Comparison of ENCODE assay signal across 25 mouse cellular contexts in genomic region chr13:98636571-98636970, GRCm38 (mm10). TPM values are rescaled to one million over a fixed set of nuclear protein-coding genes. Genes with fewer than 3 reads are reported as not detected.
DNase-seq lines count a peak whose midpoint lies in the region; ATAC-seq lines count a peak whose summit lies in the region.
"Had no signal": no experiment of that assay in that cellular context is flagged by ENCODE, and none has a peak within 500 bp of the region (broad histone marks: within the 10 kb centered on the region; RNA-seq: fewer than 3 reads in every experiment).

No protein-coding gene starts in this region.

- H3K27me3 ChIP-seq in heart, embryonic 14.5 days (ENCODE audit: control insufficient read depth, insufficient read depth, low read length) = no peaks in the 10 kb centered on the region
- no peaks in the 10 kb centered on the region for H3K27me3 ChIP-seq in kidney, embryonic 14.5 days (ENCODE audit: control insufficient read depth, insufficient read depth, low read length)
- no peaks in the 10 kb centered on the region for H3K27me3 ChIP-seq in embryonic facial prominence, embryonic 12.5 days
- H3K27me3 ChIP-seq: embryonic facial prominence, embryonic 15.5 days; midbrain, embryonic 15.5 days had no signal

- no peak overlapping the region for H3K9ac ChIP-seq in heart, embryonic 14.5 days (ENCODE audit: low read length)
- H3K9ac ChIP-seq in kidney, embryonic 14.5 days (ENCODE audit: low read depth, low read length) = no peak overlapping the region
- H3K9ac ChIP-seq in embryonic facial prominence, embryonic 12.5 days = no peak overlapping the region
- H3K9ac ChIP-seq: embryonic facial prominence, embryonic 15.5 days; limb, embryonic 15.5 days; liver, embryonic 15.5 days; midbrain, embryonic 15.5 days had no signal

- DNase-seq in heart, postnatal 25 days (ENCODE audit: low spot score) = no peak
- DNase-seq in kidney, adult 11 months = no peak
- DNase-seq in kidney, postnatal 25 days = peak; percentile 25 to 65
- DNase-seq in cerebellum, adult 8-10 months = no peak
- DNase-seq: adrenal gland, adult 8-10 months; cerebellum, postnatal 10 days; gastrocnemius, postnatal 25 days; layer of hippocampus, postnatal 36 days; right cerebral cortex, postnatal 14 days; spleen, adult 18-20 months; thymus, postnatal 25 days had no signal

- H3K36me3 ChIP-seq in heart, embryonic 14.5 days (ENCODE audit: control insufficient read depth, insufficient read depth, low read length) = no peaks in the 10 kb centered on the region
- no peaks in the 10 kb centered on the region for H3K36me3 ChIP-seq in kidney, embryonic 14.5 days (ENCODE audit: control insufficient read depth, insufficient read depth, low read length)
- H3K36me3 ChIP-seq in embryonic facial prominence, embryonic 12.5 days = no peaks in the 10 kb centered on the region
- H3K36me3 ChIP-seq: embryonic facial prominence, embryonic 15.5 days; limb, embryonic 15.5 days; liver, embryonic 15.5 days; midbrain, embryonic 15.5 days had no signal

- H3K4me1 ChIP-seq in heart, embryonic 14.5 days (ENCODE audit: control insufficient read depth in 2 of 2, insufficient read depth in 2 of 2, low read length in 2 of 2) = peaks cover 0 to 8% of the 10 kb centered on the region in 2 experiments; a peak in 2 of 4 replicates
- peaks cover 11% of the 10 kb centered on the region; the same call in 1 of the 2 replicates for H3K4me1 ChIP-seq in kidney, embryonic 14.5 days (ENCODE audit: control insufficient read depth, insufficient read depth, low read length)
- H3K4me1 ChIP-seq in embryonic facial prominence, embryonic 12.5 days = peaks cover 2% of the 10 kb centered on the region
- H3K4me1 ChIP-seq: embryonic facial prominence, embryonic 15.5 days; liver, embryonic 15.5 days; midbrain, embryonic 15.5 days had no signal

- 47% methylated on average over 18 of the region's 18 CpGs for WGBS in heart, embryonic 14.5 days
- 58% methylated on average over 18 of the region's 18 CpGs for WGBS in kidney, embryonic 14.5 days
- 74% methylated on average over 18 of the region's 18 CpGs for WGBS in embryonic facial prominence, embryonic 12.5 days

- ATAC-seq in heart, embryonic 14.5 days (ENCODE audit: insufficient number of reproducible peaks, insufficient read depth, low FRiP score, low read depth) = no peak
- ATAC-seq in kidney, embryonic 14.5 days (ENCODE audit: low FRiP score, low TSS enrichment) = no peak
- ATAC-seq in embryonic facial prominence, embryonic 12.5 days (ENCODE audit: insufficient number of reproducible peaks, insufficient read depth, low FRiP score, low TSS enrichment) = no peak
- ATAC-seq: forebrain, embryonic 16.5 days; lung, postnatal 0 days; midbrain, embryonic 15.5 days had no signal

- peak overlapping the region; percentile 52 for H3K4me2 ChIP-seq in heart, embryonic 14.5 days (ENCODE audit: low read length)
- H3K4me2 ChIP-seq in kidney, embryonic 14.5 days (replicated peaks; ENCODE audit: low read depth, low read length) = 0 out of 2 replicates have a peak overlapping the region, but pooled peaks have one; percentile 8
- H3K4me2 ChIP-seq in embryonic facial prominence, embryonic 12.5 days (replicated peaks) = 0 out of 2 replicates have a peak overlapping the region, but pooled peaks have one; percentile 3
- H3K4me2 ChIP-seq: embryonic facial prominence, embryonic 15.5 days; limb, embryonic 15.5 days; liver, embryonic 15.5 days; midbrain, embryonic 15.5 days had no signal

- H3K9me3 ChIP-seq in heart, embryonic 14.5 days (ENCODE audit: control insufficient read depth, low read length) = peaks cover 9% of the 10 kb centered on the region; the same call in 1 of the 2 replicates
- peaks cover 5% of the 10 kb centered on the region; the same call in 1 of the 2 replicates for H3K9me3 ChIP-seq in kidney, embryonic 14.5 days (ENCODE audit: control insufficient read depth, low read length)
- no peaks in the 10 kb centered on the region for H3K9me3 ChIP-seq in embryonic facial prominence, embryonic 12.5 days
- H3K9me3 ChIP-seq: embryonic facial prominence, embryonic 15.5 days; limb, embryonic 15.5 days; liver, embryonic 15.5 days; midbrain, embryonic 15.5 days had no signal

- no peak overlapping the region for H3K27ac ChIP-seq in heart, embryonic 14.5 days (replicated peaks in 1 of 2; ENCODE audit: control insufficient read depth in 1 of 2, insufficient read depth in 1 of 2, low read depth in 2 of 2, low read length in 2 of 2)
- no peak overlapping the region for H3K27ac ChIP-seq in kidney, embryonic 14.5 days (ENCODE audit: low read depth, low read length)
- H3K27ac ChIP-seq in embryonic facial prominence, embryonic 12.5 days = no peak overlapping the region
- H3K27ac ChIP-seq: embryonic facial prominence, embryonic 15.5 days; limb, embryonic 15.5 days; liver, embryonic 15.5 days; midbrain, embryonic 15.5 days had no signal

- peak overlapping the region; percentile 18 to 23 for H3K4me3 ChIP-seq in heart, embryonic 14.5 days (ENCODE audit: control insufficient read depth in 1 of 2, insufficient read depth in 1 of 2, low read depth in 1 of 2, low read length in 2 of 2)
- 0 out of 2 replicates have a peak overlapping the region, but pooled peaks have one; percentile 1 for H3K4me3 ChIP-seq in kidney, embryonic 14.5 days (ENCODE audit: low read length)
- no peak overlapping the region for H3K4me3 ChIP-seq in embryonic facial prominence, embryonic 12.5 days
- H3K4me3 ChIP-seq: embryonic facial prominence, embryonic 15.5 days; limb, embryonic 15.5 days; liver, embryonic 15.5 days; midbrain, embryonic 15.5 days; myocyte had no signal

- intact Hi-C loops in heart, postnatal 25 days (cut with DNase I) = no loop called here

RNA-seq across cellular contexts. Expression of gene Tmem174, which starts 0.6 kb away (rescaled TPM):
- polyA plus RNA-seq in heart, embryonic 14.5 days (2014; fragmentation: Nextera tagmentation; extraction: Ambion mirVana) = not detected in 2 replicates
- not detected for total RNA-seq in heart, postnatal 25 days (2021)
- polyA plus RNA-seq in kidney, embryonic 14.5 days (2014; fragmentation: Nextera tagmentation; extraction: Ambion mirVana) = 4.4 and 9.3 TPM in 2 replicates
- not detected in 2 replicates for polyA plus RNA-seq in embryonic facial prominence, embryonic 12.5 days (2016; fragmentation: Nextera tagmentation; extraction: Ambion mirVana)
- total RNA-seq: adrenal gland, adult 8-10 months; gastrocnemius, postnatal 25 days; left cerebral cortex, postnatal 14 days; megakaryocyte-erythroid progenitor cell, adult 5-6 weeks; neutrophil, adult 5-6 weeks had no signal
- polyA plus RNA-seq: forebrain, embryonic 16.5 days; hindbrain, embryonic 11.5 days; limb, embryonic 15.5 days; liver, embryonic 15.5 days; midbrain, embryonic 15.5 days; myocyte had no signal

RNA-seq across cellular contexts. Expression of gene Tmem171, which starts 58.1 kb away (rescaled TPM):
- 1.4 and 2.1 TPM in 2 replicates for polyA plus RNA-seq in heart, embryonic 14.5 days (2014; fragmentation: Nextera tagmentation; extraction: Ambion mirVana)
- 10 to 100 TPM in 1 of 2 experiments, 1 to 10 TPM in 1; 3.2 to 10.6 TPM for total RNA-seq in heart, postnatal 25 days (2021)
- 3.6 and 4.3 TPM in 2 replicates for polyA plus RNA-seq in kidney, embryonic 14.5 days (2014; fragmentation: Nextera tagmentation; extraction: Ambion mirVana)
- polyA plus RNA-seq in embryonic facial prominence, embryonic 12.5 days (2016; fragmentation: Nextera tagmentation; extraction: Ambion mirVana) = not detected in 2 replicates
- total RNA-seq: megakaryocyte-erythroid progenitor cell, adult 5-6 weeks; neutrophil, adult 5-6 weeks had no signal
- polyA plus RNA-seq: forebrain, embryonic 16.5 days; hindbrain, embryonic 11.5 days; midbrain, embryonic 15.5 days had no signal

Comparison
In these comparisons a context has a peak if more than half of its experiments do, and no peak if none do; other contexts are left out.
1. DNase-seq: peak in kidney, postnatal 25 days (2 of 2); none in heart, postnatal 25 days (single experiment), kidney, adult 11 months (single experiment) and cerebellum, adult 8-10 months (single experiment).
2. Peak in every context shown above with its lines, with median percentiles within 50 percentile points of each other: H3K4me2 ChIP-seq.